Mouse (Mus musculus): ENCODE measurements around the gene H2-Eb2. TPM values are rescaled to one million over a fixed set of nuclear protein-coding genes. Genes with fewer than 3 reads are reported as not detected.
"Not testable (repeated sequence)": the region's sequence is repeated elsewhere in the genome, so short reads cannot be mapped to it uniquely, and the experiment has no call there.

H2-Eb2 gene
- polyA plus RNA-seq, 1 experiment from 2014 or later = not detected

GRCm38 (mm10) chr17:34309225-34309624 lies 16.2 kb upstream of the H2-Eb2 start:
- Histone ChIP-seq H3K27ac (ENCODE audit: low read depth, low read length) (no peak overlapping the region), H3K9ac (ENCODE audit: low read depth, low read length) (peak overlapping the region; percentile 52), H3K4me1 (replicated peaks; ENCODE audit: control insufficient read depth, insufficient read depth, low read length) (0 out of 2 replicates have a peak, but pooled peaks cover 2% of the 10 kb centered on the region), H3K9me3 (ENCODE audit: control insufficient read depth, low read length) (no peaks in the 10 kb centered on the region), H3K4me3 (ENCODE audit: low read depth, low read length) (peak overlapping the region; percentile 51), H3K27me3 (ENCODE audit: control insufficient read depth, insufficient read depth, low read length) (no peaks in the 10 kb centered on the region), H3K36me3 (ENCODE audit: control insufficient read depth, insufficient read depth, low read length) (no peaks in the 10 kb centered on the region), H3K4me2 (replicated peaks; ENCODE audit: low read depth, low read length) (peak overlapping the region; percentile 79)
- 32% methylated on average over 10 of the region's 10 CpGs for WGBS
- DNase-seq (ENCODE audit: low spot score) = no peak
- ATAC-seq (ENCODE audit: low FRiP score) = no peak

- H3K4me3 ChIP-seq (ENCODE audit: low read depth, low read length) = peak overlapping the region; percentile 51
- no peaks in the 10 kb centered on the region for H3K9me3 ChIP-seq (ENCODE audit: control insufficient read depth, low read length)
- H3K27me3 ChIP-seq (ENCODE audit: control insufficient read depth, insufficient read depth, low read length) = no peaks in the 10 kb centered on the region
- H3K36me3 ChIP-seq (ENCODE audit: control insufficient read depth, insufficient read depth, low read length) = no peaks in the 10 kb centered on the region
- H3K4me1 ChIP-seq (replicated peaks; ENCODE audit: control insufficient read depth, insufficient read depth, low read length) = 0 out of 2 replicates have a peak, but pooled peaks cover 2% of the 10 kb centered on the region
- DNase-seq (ENCODE audit: low spot score) (peak; percentile 74), ATAC-seq (ENCODE audit: low FRiP score) (peak; percentile 87)
- 23% methylated on average over 38 of the region's 38 CpGs for WGBS
- peak overlapping the region; percentile 79 for H3K4me2 ChIP-seq (replicated peaks; ENCODE audit: low read depth, low read length)
- H3K9ac ChIP-seq (ENCODE audit: low read depth, low read length) = peak overlapping the region; percentile 52
- H3K27ac ChIP-seq (ENCODE audit: low read depth, low read length) = no peak overlapping the region
These were observed 15.6 kb upstream of the H2-Eb2 start for GRCm38 (mm10) chr17:34309683-34310385.

- H3K9me3 ChIP-seq (ENCODE audit: control insufficient read depth, low read length); H3K27me3 ChIP-seq (ENCODE audit: control insufficient read depth, insufficient read depth, low read length); H3K9ac ChIP-seq (ENCODE audit: low read depth, low read length); ATAC-seq (ENCODE audit: low FRiP score); H3K36me3 ChIP-seq (ENCODE audit: control insufficient read depth, insufficient read depth, low read length); DNase-seq (ENCODE audit: low spot score); H3K4me3 ChIP-seq (ENCODE audit: low read depth, low read length); H3K4me2 ChIP-seq (replicated peaks; ENCODE audit: low read depth, low read length); H3K27ac ChIP-seq (ENCODE audit: low read depth, low read length); H3K4me1 ChIP-seq (replicated peaks; ENCODE audit: control insufficient read depth, insufficient read depth, low read length): not testable (repeated sequence)
- WGBS = 88% methylated on average over 3 of the region's 3 CpGs
These were observed 14.9 kb upstream of the H2-Eb2 start for GRCm38 (mm10) chr17:34310526-34310925.

GRCm38 (mm10) chr17:34312185-34312584 lies 13.3 kb upstream of the H2-Eb2 start:
- Histone ChIP-seq H3K9ac (ENCODE audit: low read depth, low read length) (no peak overlapping the region), H3K36me3 (ENCODE audit: control insufficient read depth, insufficient read depth, low read length) (no peaks in the 10 kb centered on the region), H3K4me2 (replicated peaks; ENCODE audit: low read depth, low read length) (no peak overlapping the region), H3K9me3 (ENCODE audit: control insufficient read depth, low read length) (no peaks in the 10 kb centered on the region), H3K27ac (ENCODE audit: low read depth, low read length) (no peak overlapping the region), H3K4me1 (replicated peaks; ENCODE audit: control insufficient read depth, insufficient read depth, low read length) (0 out of 2 replicates have a peak, but pooled peaks cover 2% of the 10 kb centered on the region), H3K27me3 (ENCODE audit: control insufficient read depth, insufficient read depth, low read length) (no peaks in the 10 kb centered on the region), H3K4me3 (ENCODE audit: low read depth, low read length) (no peak overlapping the region)
- DNase-seq (ENCODE audit: low spot score) (no peak), ATAC-seq (ENCODE audit: low FRiP score) (no peak)
- WGBS = 93% methylated on average over 1 of the region's 1 CpGs

GRCm38 (mm10) chr17:34313393-34313792 lies 12.1 kb upstream of the H2-Eb2 start:
- 31% methylated on average over 3 of the region's 3 CpGs for WGBS
- H3K27me3 ChIP-seq (ENCODE audit: control insufficient read depth, insufficient read depth, low read length) = no peaks in the 10 kb centered on the region

GRCm38 (mm10) chr17:34314286-34314685 lies 11.2 kb upstream of the H2-Eb2 start:
- no peak overlapping the region for H3K4me2 ChIP-seq (replicated peaks; ENCODE audit: low read depth, low read length)
- H3K9me3 ChIP-seq (ENCODE audit: control insufficient read depth, low read length) = no peaks in the 10 kb centered on the region
- 0 out of 2 replicates have a peak, but pooled peaks cover under 1% of the 10 kb centered on the region for H3K4me1 ChIP-seq (replicated peaks; ENCODE audit: control insufficient read depth, insufficient read depth, low read length)
- no peak for ATAC-seq (ENCODE audit: low FRiP score)
- no peaks in the 10 kb centered on the region for H3K27me3 ChIP-seq (ENCODE audit: control insufficient read depth, insufficient read depth, low read length)
- 66% methylated on average over 9 of the region's 9 CpGs for WGBS
- H3K27ac ChIP-seq (ENCODE audit: low read depth, low read length) = no peak overlapping the region
- no peak overlapping the region for H3K4me3 ChIP-seq (ENCODE audit: low read depth, low read length)
- no peak overlapping the region for H3K9ac ChIP-seq (ENCODE audit: low read depth, low read length)
- no peaks in the 10 kb centered on the region for H3K36me3 ChIP-seq (ENCODE audit: control insufficient read depth, insufficient read depth, low read length)
- DNase-seq (ENCODE audit: low spot score) = no peak

More at GRCm38 (mm10) chr17:34313393-34313792, 12.1 kb upstream of the H2-Eb2 start:
- H3K4me2 ChIP-seq (replicated peaks; ENCODE audit: low read depth, low read length) = no peak overlapping the region
- H3K9ac ChIP-seq (ENCODE audit: low read depth, low read length) = no peak overlapping the region
- H3K9me3 ChIP-seq (ENCODE audit: control insufficient read depth, low read length) = no peaks in the 10 kb centered on the region
- no peak overlapping the region for H3K4me3 ChIP-seq (ENCODE audit: low read depth, low read length)
- DNase-seq (ENCODE audit: low spot score) (peak; percentile 87), ATAC-seq (ENCODE audit: low FRiP score) (no peak)
- H3K4me1 ChIP-seq (replicated peaks; ENCODE audit: control insufficient read depth, insufficient read depth, low read length) = 0 out of 2 replicates have a peak, but pooled peaks cover 2% of the 10 kb centered on the region
- H3K27ac ChIP-seq (ENCODE audit: low read depth, low read length) = no peak overlapping the region
- H3K36me3 ChIP-seq (ENCODE audit: control insufficient read depth, insufficient read depth, low read length) = no peaks in the 10 kb centered on the region

GRCm38 (mm10) chr17:34315512-34315911 lies 10.0 kb upstream of the H2-Eb2 start:
- Histone ChIP-seq H3K4me2 (replicated peaks; ENCODE audit: low read depth, low read length) (no peak overlapping the region), H3K27ac (ENCODE audit: low read depth, low read length) (no peak overlapping the region), H3K9me3 (ENCODE audit: control insufficient read depth, low read length) (no peaks in the 10 kb centered on the region), H3K4me1 (replicated peaks; ENCODE audit: control insufficient read depth, insufficient read depth, low read length) (no peaks in the 10 kb centered on the region), H3K27me3 (ENCODE audit: control insufficient read depth, insufficient read depth, low read length) (no peaks in the 10 kb centered on the region), H3K36me3 (ENCODE audit: control insufficient read depth, insufficient read depth, low read length) (no peaks in the 10 kb centered on the region), H3K9ac (ENCODE audit: low read depth, low read length) (no peak overlapping the region), H3K4me3 (ENCODE audit: low read depth, low read length) (no peak overlapping the region)
- WGBS = 89% methylated on average over 1 of the region's 1 CpGs
- ATAC-seq (ENCODE audit: low FRiP score) = no peak
- no peak for DNase-seq (ENCODE audit: low spot score)

- Histone ChIP-seq H3K4me2 (replicated peaks; ENCODE audit: low read depth, low read length) (no peak overlapping the region), H3K4me3 (ENCODE audit: low read depth, low read length) (no peak overlapping the region), H3K4me1 (replicated peaks; ENCODE audit: control insufficient read depth, insufficient read depth, low read length) (no peaks in the 10 kb centered on the region), H3K27me3 (ENCODE audit: control insufficient read depth, insufficient read depth, low read length) (no peaks in the 10 kb centered on the region), H3K27ac (ENCODE audit: low read depth, low read length) (no peak overlapping the region), H3K36me3 (ENCODE audit: control insufficient read depth, insufficient read depth, low read length) (no peaks in the 10 kb centered on the region), H3K9me3 (ENCODE audit: control insufficient read depth, low read length) (no peaks in the 10 kb centered on the region), H3K9ac (ENCODE audit: low read depth, low read length) (no peak overlapping the region)
- no peak for DNase-seq (ENCODE audit: low spot score)
- 73% methylated on average over 2 of the region's 2 CpGs for WGBS
- ATAC-seq (ENCODE audit: low FRiP score) = no peak
These were observed 8.8 kb upstream of the H2-Eb2 start for GRCm38 (mm10) chr17:34316697-34317096.

- Histone ChIP-seq H3K9ac (ENCODE audit: low read depth, low read length) (no peak overlapping the region), H3K27me3 (ENCODE audit: control insufficient read depth, insufficient read depth, low read length) (no peaks in the 10 kb centered on the region), H3K9me3 (ENCODE audit: control insufficient read depth, low read length) (no peaks in the 10 kb centered on the region), H3K4me2 (replicated peaks; ENCODE audit: low read depth, low read length) (no peak overlapping the region), H3K27ac (ENCODE audit: low read depth, low read length) (no peak overlapping the region), H3K36me3 (ENCODE audit: control insufficient read depth, insufficient read depth, low read length) (no peaks in the 10 kb centered on the region), H3K4me1 (replicated peaks; ENCODE audit: control insufficient read depth, insufficient read depth, low read length) (no peaks in the 10 kb centered on the region), H3K4me3 (ENCODE audit: low read depth, low read length) (no peak overlapping the region)
- DNase-seq (ENCODE audit: low spot score) = no peak
- WGBS = 45% methylated on average over 2 of the region's 2 CpGs
- ATAC-seq (ENCODE audit: low FRiP score) = no peak
These were observed 8.2 kb upstream of the H2-Eb2 start for GRCm38 (mm10) chr17:34317275-34317674.

Data from hindbrain, embryonic 11.5 days (tissue).